Mouse (Mus musculus): ENCODE measurements around the gene Kcnip3. TPM values are rescaled to one million over a fixed set of nuclear protein-coding genes. Genes with fewer than 3 reads are reported as not detected.

Kcnip3 gene
- total RNA-seq (2022) = 100 to 1,000 TPM; 120 to 130 (median 126) TPM

- DNase-seq (ENCODE audit: low spot score in 2 of 2) = peak; percentile 63 to 87
These were observed at the start of gene Kcnip3 for GRCm38 (mm10) chr2:127522006-127522441. Kcnip3 (minus strand) TSS chr2:127522094.

GRCm38 (mm10) chr2:127559070-127559966 lies 37.4 kb upstream of the Kcnip3 start:
- peak; percentile 86 to 90 for DNase-seq (ENCODE audit: low spot score in 2 of 2)

DNA sequence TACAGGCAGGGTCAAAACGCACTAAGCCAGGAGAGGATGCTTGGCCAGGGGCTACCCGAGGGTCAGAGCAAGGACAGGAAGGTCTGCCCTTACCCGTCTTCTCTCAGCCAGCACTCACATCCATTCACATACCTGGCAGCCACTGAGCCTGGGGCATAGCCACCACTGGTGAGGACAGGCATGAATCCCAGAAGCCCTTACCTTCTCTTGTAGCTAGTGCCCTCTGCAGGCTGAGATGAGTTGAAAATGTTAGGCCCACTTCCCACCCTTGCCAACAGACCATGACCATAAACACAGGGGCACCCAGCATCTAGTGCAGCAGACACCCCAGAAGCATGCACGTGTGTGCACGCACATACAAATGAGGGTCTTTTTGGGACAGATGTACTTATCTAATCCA lies 29.2 kb upstream of the Kcnip3 start:
- no peak for DNase-seq (ENCODE audit: low spot score in 2 of 2)

DNA sequence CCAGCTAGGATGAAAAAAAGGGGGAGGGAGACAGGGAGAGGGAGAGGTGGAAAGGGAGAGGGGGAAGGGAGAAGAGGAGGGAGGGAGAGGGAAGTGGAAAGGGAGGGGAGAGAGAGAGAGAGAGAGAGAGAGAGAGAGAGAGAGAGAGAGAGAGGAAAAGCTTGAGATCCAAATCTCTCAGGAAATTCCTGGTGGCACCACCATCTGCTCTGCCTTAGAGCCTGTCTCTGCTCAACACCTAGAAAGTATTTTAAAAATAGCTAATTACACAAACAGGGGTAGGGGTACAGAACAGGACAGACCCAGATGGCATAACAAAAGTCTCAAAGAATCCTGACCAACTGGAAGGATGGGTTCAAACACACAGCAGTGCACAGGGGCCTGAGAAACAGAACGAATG lies 28.6 kb upstream of the Kcnip3 start:
- DNase-seq (ENCODE audit: low spot score in 2 of 2) = no peak

DNA sequence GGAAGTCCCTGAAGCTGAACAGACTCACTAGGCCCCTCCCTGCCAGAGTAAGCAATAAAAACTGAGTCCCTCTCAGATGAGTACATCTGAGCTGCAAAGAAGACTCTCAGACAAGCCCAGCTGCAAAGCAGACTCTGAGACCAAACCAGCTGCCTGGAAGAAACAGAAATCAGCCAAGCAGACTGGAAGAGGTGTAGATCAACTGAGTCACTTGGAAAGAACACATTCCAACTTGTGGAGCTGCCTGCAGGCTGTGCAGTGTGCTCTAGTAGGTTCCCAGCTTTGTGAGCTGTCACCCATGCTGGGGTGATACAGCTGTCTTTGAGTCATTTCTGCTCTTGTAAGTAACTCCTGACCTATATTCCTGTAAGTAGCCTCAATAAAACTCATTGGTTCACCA lies 27.8 kb upstream of the Kcnip3 start:
- no peak for DNase-seq (ENCODE audit: low spot score in 2 of 2)

DNA sequence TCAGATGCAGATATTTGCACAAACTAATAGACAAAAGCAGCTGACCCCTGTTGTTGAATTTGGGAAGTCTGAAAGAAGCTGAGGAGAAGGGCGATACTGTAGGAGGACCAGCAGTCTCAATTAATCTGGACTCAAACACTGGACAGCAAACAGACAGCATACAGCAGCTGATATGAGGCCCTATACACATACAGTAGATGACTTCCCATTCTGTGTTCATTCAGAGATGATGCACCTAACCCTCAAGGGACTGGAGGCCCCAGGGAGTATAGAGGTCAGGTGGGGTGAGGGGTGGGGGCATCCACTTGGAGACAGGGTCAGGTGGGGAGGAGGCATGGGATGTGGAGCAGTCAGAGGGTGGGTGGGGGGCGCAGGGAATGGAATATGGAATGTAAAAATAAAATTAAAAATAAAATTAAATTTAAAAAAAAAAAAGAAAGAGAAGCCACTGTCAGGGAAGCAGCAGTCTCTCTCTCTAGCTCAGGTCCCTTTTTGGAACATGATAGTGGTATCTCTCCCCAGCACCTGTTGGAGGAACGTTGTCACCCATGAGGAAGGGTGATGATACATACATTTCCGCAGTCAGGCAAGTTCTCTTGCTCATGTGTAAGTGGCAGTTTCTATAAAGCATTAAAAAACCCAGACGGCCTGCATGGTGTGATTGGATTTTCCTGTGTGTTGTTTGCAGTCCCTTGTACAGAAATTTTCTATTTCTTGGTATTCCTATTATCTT lies 26.6 kb upstream of the Kcnip3 start:
- DNase-seq (ENCODE audit: low spot score in 2 of 2) = no peak

DNA sequence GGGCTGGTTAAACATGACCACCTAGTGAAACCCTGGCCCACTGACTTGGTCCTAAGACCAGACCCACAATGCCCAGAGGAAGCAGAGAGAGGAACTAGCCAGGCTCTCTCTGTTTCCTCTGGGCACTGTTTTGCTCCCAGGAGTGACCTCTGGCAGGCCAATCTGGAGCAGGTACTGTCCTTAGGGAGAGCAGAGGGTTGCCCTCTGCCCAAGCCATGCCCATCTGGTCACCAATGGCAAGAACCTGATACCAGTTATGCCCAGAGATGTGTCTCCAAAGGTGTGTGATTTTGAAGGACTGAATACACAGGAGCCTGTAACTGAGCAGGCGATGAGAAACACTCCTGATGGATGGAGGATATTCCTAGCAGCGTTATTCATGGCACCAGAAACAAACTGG lies 19.8 kb upstream of the Kcnip3 start:
- no peak for DNase-seq (ENCODE audit: low spot score in 2 of 2)

DNA sequence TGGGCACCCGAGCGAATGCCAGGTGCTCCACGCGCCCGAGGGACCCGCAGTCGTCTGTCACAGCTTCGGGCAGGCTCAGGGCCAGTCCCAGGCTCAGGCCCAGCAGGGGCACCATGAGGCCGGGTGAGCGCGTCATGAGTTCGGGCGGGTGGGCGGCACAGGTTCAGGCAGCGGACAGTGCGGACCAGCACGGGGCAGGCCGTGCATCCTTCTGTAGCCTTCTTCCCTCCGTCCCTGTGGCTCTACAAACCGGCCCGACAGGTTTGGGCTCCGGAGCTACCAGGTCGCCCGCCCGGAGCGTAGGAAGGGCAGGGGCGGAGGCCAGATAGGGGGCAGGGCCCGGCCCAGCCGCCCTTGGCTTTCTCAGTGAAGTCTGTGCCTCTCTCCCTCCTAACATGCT lies 19.3 kb upstream of the Kcnip3 start, which contains the start of gene Prom2:
Gene Prom2, minus strand, starts transcription at position 283 of the 400 bp plus-strand sequence.
- no peak for DNase-seq (ENCODE audit: low spot score in 2 of 2)

DNA sequence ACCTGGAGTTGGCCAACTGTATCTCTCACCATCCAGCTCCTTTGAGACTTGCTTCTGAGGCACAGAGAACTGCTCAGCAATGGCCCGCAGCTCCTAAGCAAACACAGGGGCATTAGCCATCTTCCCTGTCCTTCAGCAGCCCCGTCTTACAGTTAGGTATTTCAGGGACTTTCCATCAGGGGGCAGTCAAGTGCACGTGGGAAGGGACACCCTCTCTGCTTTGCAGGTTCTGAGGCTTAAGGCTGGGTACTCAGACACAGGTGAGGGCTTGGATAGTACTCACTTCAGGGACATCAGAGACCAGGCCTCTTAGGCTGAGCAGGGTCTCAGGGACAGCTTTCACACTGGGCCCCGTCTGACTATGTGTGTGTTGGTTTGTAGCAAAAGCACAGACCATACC lies 17.6 kb upstream of the Kcnip3 start:
- no peak for DNase-seq (ENCODE audit: low spot score in 2 of 2)

GRCm38 (mm10) chr2:127537548-127537947 lies 15.7 kb upstream of the Kcnip3 start:
- DNase-seq (ENCODE audit: low spot score in 2 of 2) = peak in 1 of 2 experiments; percentile 85

DNA sequence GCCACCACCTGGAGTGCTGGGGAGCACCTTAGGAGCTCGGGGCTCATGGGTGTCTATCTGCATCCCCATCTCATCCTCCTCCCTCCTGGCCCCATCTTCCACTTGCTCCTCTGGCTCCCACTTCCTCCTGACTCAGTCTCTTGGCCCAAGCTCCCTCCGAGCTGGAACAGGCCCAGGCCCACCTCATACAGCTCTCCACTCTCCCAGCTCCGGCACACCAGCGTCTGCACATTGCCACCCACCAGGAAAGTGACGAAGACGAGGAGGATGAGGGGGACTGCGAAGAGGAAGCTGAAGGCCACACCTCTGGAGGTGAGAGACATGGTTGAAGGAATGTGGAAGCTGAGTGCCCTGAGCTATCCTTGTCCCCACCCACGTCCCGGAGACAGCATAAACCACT lies 13.5 kb upstream of the Kcnip3 start:
- DNase-seq (ENCODE audit: low spot score in 2 of 2) = peak; percentile 40 to 85

DNA sequence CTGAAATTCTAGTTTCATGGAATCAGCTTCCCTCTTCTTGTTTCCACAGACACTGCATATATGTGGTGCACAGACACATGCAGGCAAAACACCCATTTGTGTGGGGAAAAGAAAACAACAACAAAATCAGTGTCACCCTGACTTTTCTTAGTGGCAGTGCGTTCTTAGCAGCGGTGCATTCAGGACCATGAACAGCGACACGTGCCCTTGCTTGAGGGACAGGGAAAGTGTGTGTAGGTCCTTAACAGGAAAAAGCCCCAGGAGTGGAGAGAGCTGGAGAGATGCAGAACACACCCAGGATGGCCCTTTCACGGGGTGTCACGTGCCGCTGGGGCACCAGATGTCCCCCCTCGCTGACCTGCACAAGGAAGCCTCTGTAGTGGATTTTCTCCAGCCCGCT lies 10.5 kb upstream of the Kcnip3 start:
- DNase-seq (ENCODE audit: low spot score in 2 of 2) = no peak

DNA sequence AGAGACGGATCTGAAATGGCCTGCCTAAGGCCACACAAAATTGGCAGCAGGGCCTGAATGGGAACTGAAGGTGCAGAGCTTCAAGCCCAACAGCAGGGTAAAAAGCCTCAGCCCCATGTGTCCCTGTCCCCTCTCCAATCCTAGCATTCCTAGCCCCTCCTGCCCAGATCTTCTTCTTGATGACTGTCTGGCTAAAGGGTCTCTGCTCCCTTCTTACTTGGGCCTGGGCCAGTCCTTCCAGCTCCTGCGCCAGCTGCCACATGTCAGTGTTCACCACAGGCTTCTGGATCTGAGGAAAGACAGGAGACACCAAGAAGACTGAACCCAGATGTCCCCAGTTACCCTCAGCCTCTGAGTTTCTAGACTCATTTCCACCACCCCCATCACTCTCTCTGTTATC lies 9.7 kb upstream of the Kcnip3 start:
- DNase-seq (ENCODE audit: low spot score in 2 of 2) = no peak

DNA sequence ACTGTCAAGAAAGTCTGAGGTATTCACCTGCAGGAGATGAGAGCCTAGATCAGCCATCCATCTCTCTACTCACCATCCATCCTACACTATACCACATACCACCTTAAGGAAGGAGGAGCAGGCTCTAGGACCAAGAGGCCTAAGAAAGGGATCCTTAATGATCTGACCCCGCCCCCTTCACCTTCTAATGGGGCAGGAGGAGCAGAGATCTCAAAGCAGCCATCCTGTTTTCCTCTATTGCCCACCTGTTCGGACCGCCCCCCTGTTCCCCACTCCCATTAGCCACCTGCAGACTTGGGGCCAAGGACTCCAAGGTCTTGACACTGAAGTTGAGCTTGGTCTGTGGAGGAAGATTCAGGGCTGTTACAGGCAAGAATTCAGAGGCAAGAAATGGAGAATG lies 8.5 kb upstream of the Kcnip3 start:
- no peak for DNase-seq (ENCODE audit: low spot score in 2 of 2)

GRCm38 (mm10) chr2:127525004-127525775 lies 3.3 kb upstream of the Kcnip3 start:
- DNase-seq (ENCODE audit: low spot score in 2 of 2) = no peak

GRCm38 (mm10) chr2:127523950-127524729 lies 2.2 kb upstream of the Kcnip3 start:
- DNase-seq (ENCODE audit: low spot score in 2 of 2) = no peak

DNA sequence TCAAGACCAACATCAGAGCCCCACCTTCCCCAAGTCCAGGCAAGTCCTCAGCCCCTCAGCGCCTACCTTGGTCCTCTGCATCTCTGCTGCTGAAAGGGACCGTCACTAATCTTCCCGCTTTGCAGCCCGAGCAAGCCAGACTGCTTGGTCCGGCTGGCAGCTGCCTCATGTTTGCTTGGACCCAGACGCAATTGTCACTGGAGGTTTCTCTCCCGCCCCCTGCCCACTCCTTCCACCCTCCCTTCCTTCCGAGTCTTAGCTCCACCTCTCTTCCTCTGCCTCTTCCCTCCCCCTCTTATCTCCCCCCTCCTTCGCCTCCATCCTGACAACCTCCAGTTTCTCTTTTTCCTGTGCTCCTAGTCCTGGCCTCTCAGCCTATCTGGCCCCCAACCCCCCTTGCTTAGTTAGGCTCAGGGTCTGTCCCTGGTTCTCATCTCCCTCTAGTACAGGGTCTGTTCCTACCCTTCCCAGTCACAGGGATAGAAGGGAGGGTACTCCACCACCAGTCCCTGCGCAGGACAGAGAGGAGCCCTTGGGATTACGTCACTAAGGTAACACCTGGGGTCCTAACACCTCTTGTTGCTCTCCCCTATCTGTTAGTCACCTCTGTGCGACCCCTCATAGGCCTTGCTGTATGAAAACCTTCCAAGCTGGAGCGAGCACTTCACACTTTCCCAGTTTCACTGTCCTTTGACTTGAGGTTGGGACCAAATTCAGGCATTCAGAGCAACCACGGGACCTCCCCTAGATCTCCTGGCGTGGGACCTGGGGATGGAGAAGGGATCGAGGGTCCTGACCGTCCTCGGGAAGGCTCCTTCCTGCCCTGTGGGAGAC lies 505 bp downstream of the Kcnip3 start:
- peak; percentile 68 to 79 for DNase-seq (ENCODE audit: low spot score in 2 of 2)

- DNase-seq (ENCODE audit: low spot score in 2 of 2) = no peak
These were observed 1.8 kb downstream of the Kcnip3 start for GRCm38 (mm10) chr2:127520123-127520522.

- DNase-seq (ENCODE audit: low spot score in 2 of 2) = no peak
These were observed 2.6 kb downstream of the Kcnip3 start for GRCm38 (mm10) chr2:127519308-127519707.

DNA sequence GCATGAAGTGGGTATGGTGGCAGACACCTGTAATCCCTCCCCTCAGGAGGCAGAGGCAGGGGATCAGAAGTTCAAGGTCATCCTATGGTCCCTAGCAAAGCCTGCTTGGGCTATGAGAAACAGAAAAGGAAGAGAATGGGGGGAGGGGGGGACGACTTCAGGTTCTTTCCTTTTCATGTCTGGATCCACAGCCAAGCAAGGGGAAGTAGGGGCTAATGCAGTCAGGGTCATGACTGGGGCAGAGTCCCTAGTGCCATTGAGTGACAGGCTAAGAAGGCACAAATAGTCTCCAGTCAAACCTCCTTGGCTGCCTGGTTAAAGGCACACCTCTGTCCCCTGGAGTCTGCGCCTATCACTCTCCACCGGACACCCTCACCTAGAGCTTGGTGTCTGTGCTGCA lies 3.1 kb downstream of the Kcnip3 start:
- no peak for DNase-seq (ENCODE audit: low spot score in 2 of 2)
